Mouse (Mus musculus): Measurements from ENCODE around the gene 2810408A11Rik. TPM values are rescaled to one million over a fixed set of nuclear protein-coding genes. Genes with fewer than 3 reads are reported as not detected.

2810408A11Rik gene
- total and polyA plus RNA-seq, 3 experiments: 0.81 to 1.3 TPM; not detected in 1

GRCm38 (mm10) chr11:69939181-69939580 is 38.4 kb upstream of the 2810408A11Rik start:
- no peak for DNase-seq (ENCODE audit: low read depth, low spot score)
- no peaks in the 10 kb centered on the region for H3K9me3 ChIP-seq (replicated peaks; ENCODE audit: insufficient read depth, low read length)
- H3K9ac ChIP-seq (ENCODE audit: control insufficient read depth, low read depth, low read length, poor library complexity, severe bottlenecking): no peak overlapping the region
- TF ChIP-seq TAL1 (IDR thresholded peaks at IDR 0.05; ENCODE audit: low read length) (no peak), MXI1 (IDR thresholded peaks at IDR 0.05; ENCODE audit: low read depth, low read length) (no peak)
- 0 out of 4 replicates have a peak, but pooled peaks cover 3 to 4% of the 10 kb centered on the region in 2 experiments for H3K4me1 ChIP-seq (ENCODE audit: control insufficient read depth in 1 of 2, insufficient read depth in 2 of 2, low read length in 2 of 2)
- no peaks in the 10 kb centered on the region for H3K79me2 ChIP-seq (ENCODE audit: control insufficient read depth, insufficient read depth, low read length, poor library complexity)
- peaks cover 10 to 12% of the 10 kb centered on the region in 2 experiments for H3K27me3 ChIP-seq (ENCODE audit: control insufficient read depth in 1 of 2, insufficient read depth in 2 of 2, low read length in 2 of 2)
- H3K27ac ChIP-seq (ENCODE audit: control insufficient read depth, low read depth, low read length): no peak overlapping the region
- no peak overlapping the region for H3K4me3 ChIP-seq (ENCODE audit: control insufficient read depth in 1 of 2, insufficient read depth in 1 of 2, low read depth in 2 of 2, low read length in 2 of 2)
- H3K36me3 ChIP-seq (ENCODE audit: control insufficient read depth in 1 of 2, insufficient read depth in 2 of 2, low read length in 2 of 2): peaks cover 0 to 4% of the 10 kb centered on the region in 2 experiments; a peak in 1 of 4 replicates

DNA sequence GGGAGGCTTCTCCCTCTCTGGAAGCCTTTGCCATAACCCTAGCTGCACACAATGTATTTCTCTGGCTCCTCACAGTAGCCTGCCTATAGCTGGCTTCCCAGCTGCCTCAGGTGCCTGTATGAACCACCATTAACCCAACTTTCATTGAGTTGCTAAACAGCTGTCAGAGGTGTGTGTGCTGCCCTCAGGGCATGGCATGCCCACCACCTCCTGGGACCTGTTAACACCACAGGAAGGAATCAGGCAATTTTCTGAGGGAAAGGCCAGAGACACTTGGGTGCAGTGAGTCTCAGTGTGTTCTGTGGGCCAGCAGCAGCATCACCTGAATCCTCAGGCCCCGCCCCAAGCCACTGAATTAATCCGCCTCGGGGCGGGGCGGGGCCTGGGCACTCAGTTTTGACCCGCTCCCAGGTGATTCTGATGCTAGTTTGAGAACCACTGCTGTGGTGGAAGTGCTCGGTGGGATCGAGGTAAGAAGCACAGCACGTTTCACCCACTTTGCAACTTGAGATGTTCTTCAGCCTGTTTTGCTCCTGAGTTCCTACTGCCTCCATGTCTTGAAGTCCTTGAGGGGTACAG is 37.7 kb upstream of the 2810408A11Rik start:
- Histone ChIP-seq H3K36me3 (ENCODE audit: control insufficient read depth in 1 of 2, insufficient read depth in 2 of 2, low read length in 2 of 2) (peaks cover 0 to 4% of the 10 kb centered on the region in 2 experiments; a peak in 1 of 4 replicates), H3K79me2 (ENCODE audit: control insufficient read depth, insufficient read depth, low read length, poor library complexity) (no peaks in the 10 kb centered on the region), H3K9ac (ENCODE audit: control insufficient read depth, low read depth, low read length, poor library complexity, severe bottlenecking) (no peak overlapping the region), H3K27me3 (ENCODE audit: control insufficient read depth in 1 of 2, insufficient read depth in 2 of 2, low read length in 2 of 2) (peaks cover 7% of the 10 kb centered on the region in 2 experiments), H3K4me3 (ENCODE audit: control insufficient read depth in 1 of 2, insufficient read depth in 1 of 2, low read depth in 2 of 2, low read length in 2 of 2) (no peak overlapping the region), H3K4me1 (ENCODE audit: control insufficient read depth in 1 of 2, insufficient read depth in 2 of 2, low read length in 2 of 2) (peaks cover 3 to 4% of the 10 kb centered on the region in 2 experiments; a peak in 1 of 4 replicates), H3K27ac (ENCODE audit: control insufficient read depth, low read depth, low read length) (no peak overlapping the region), H3K9me3 (replicated peaks; ENCODE audit: insufficient read depth, low read length) (no peaks in the 10 kb centered on the region)
- no peak for DNase-seq (ENCODE audit: low read depth, low spot score)
- TF ChIP-seq E2F4 (IDR thresholded peaks at IDR 0.05; ENCODE audit: borderline replicate concordance, low read depth, low read length) (no peak), BHLHE40 (IDR thresholded peaks at IDR 0.05; ENCODE audit: borderline replicate concordance, low read depth, low read length) (no peak), EP300 (IDR thresholded peaks at IDR 0.05; ENCODE audit: low read depth in 1 of 2, low read length in 2 of 2) (no peak)

DNA sequence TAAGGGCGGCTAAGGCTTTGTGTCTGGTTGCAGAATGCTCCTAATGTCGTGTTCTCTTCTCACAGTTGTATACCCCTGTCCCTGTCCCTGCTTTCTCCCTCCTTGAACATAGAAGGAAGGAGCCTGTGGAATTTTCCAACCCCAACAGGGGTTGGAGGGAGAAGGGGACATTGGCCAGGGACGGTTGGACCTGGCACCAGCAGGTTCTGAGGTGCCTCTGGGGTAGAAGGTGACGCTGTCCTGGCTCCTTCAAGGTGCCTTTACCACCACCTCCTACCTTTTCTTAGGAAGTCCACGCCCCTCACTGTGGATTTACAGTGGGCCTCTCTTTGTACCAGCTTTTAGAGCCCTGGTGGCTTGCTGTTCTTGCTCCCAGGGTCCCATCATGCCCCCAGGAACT is 37.0 kb upstream of the 2810408A11Rik start:
- peaks cover 3 to 4% of the 10 kb centered on the region in 2 experiments; a peak in 1 of 4 replicates for H3K4me1 ChIP-seq (ENCODE audit: control insufficient read depth in 1 of 2, insufficient read depth in 2 of 2, low read length in 2 of 2)
- peaks cover 0 to 6% of the 10 kb centered on the region in 2 experiments; a peak in 2 of 4 replicates for H3K36me3 ChIP-seq (ENCODE audit: control insufficient read depth in 1 of 2, insufficient read depth in 2 of 2, low read length in 2 of 2)
- H3K79me2 ChIP-seq (ENCODE audit: control insufficient read depth, insufficient read depth, low read length, poor library complexity): no peaks in the 10 kb centered on the region
- no peak overlapping the region for H3K27ac ChIP-seq (ENCODE audit: control insufficient read depth, low read depth, low read length)
- H3K27me3 ChIP-seq (ENCODE audit: control insufficient read depth in 1 of 2, insufficient read depth in 2 of 2, low read length in 2 of 2): peaks cover 3 to 7% of the 10 kb centered on the region in 2 experiments; a peak in 3 of 4 replicates
- H3K4me3 ChIP-seq (ENCODE audit: control insufficient read depth in 1 of 2, insufficient read depth in 1 of 2, low read depth in 2 of 2, low read length in 2 of 2): no peak overlapping the region
- no peaks in the 10 kb centered on the region for H3K9me3 ChIP-seq (replicated peaks; ENCODE audit: insufficient read depth, low read length)
- DNase-seq (ENCODE audit: low read depth, low spot score): no peak
- TF ChIP-seq HCFC1 (IDR thresholded peaks at IDR 0.05; ENCODE audit: low read depth, low read length) (no peak), UBTF (IDR thresholded peaks at IDR 0.05; ENCODE audit: borderline replicate concordance, insufficient read depth, low read depth, low read length) (no peak), MAFK (IDR thresholded peaks at IDR 0.05; ENCODE audit: borderline replicate concordance, low read depth, low read length) (no peak)
- no peak overlapping the region for H3K9ac ChIP-seq (ENCODE audit: control insufficient read depth, low read depth, low read length, poor library complexity, severe bottlenecking)
